Mouse (Mus musculus) T-helper 2 cell (primary cell): Measurements from ENCODE around the gene Cdk4.

Experiments used
- in situ Hi-C: fragments of 300-600 bp; cut with MboI, MseI; formaldehyde crosslinking; loops from one replicate; pipeline ENCODE4 v1.15.1; 2025; ENCODE audit warnings: high pct_unique_total_duplicates

The Cdk4 gene

DNA sequence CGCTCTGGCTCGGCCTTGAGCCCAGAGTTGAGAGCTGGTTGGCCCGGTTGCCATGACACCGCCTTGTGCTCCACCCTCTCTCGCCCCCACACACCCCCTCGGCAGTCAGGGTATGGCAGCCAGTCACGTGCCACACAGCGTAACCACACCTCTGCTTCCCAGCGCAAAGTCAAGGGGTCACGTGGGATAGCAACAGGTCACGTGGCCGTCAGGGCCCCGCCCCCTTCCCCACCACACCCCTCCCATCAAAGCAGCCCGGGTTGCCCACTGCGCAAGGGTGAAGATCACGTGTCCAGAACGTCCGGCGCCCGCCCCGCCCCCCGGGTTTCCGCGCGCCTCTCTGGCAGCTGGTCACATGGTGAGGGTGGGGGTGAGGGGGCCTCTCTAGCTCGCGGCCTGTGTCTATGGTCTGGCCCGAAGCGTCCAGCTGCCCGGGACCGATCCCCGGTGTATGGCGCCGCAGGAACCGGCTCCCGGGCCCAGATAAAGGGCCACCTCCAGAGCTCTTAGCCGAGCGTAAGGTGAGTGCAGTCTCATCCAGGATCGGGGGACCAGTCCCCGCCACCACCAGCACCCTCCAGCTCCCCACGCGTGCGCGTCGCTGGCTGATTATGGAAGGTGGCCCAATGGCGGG lies at the start of gene Cdk4:
TSS of gene Cdk4 (plus strand) at position 296 of the 634 bp plus-strand sequence.
- in situ Hi-C loops = no loop called here

DNA sequence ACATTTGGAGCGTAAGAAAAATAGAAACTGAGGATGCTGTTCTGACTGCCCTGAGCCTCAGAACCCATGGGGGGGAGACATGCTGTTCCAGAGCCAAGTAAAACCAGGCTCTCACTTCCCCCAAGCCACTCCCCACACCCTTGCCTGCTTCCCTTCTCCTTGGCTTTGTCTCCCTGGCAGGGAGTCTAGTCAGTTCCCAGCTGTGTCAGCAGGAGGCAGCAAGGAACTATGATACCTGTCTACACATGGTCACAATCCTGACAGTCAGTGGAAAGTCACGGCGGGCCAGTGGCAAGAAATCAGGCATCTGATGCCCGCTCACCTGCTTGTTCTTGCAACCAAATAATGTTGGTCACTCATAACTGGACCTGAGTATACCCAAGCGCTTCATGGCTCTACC lies 46.8 kb upstream of the Cdk4 start:
- in situ Hi-C loops = loop anchor here (5.0 kb wide), 1 partner anchor 49 kb away; no protein-coding TSS in a partner anchor

DNA sequence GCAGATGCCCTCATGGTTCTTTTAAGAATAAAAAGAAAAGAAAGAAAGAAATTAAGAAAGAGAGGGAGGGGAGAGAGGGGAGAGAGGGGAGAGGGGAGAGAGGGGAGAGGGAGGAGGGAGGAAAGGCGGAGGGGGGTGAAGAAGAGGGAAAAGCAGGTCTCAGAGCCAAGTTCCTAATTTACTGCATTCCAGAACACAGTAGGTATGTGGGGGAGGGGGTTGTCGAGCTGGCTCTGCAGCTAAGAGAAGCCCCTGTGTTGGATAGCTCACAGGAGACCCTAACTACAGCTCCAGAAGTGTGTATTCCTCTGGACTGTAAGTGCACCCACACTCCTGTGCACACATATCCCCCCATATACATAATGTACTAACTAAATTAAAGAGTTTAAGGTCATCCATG lies 46.3 kb upstream of the Cdk4 start:
- in situ Hi-C loops = loop anchor here (5.0 kb wide), 1 partner anchor 50 kb away; no protein-coding TSS in a partner anchor

DNA sequence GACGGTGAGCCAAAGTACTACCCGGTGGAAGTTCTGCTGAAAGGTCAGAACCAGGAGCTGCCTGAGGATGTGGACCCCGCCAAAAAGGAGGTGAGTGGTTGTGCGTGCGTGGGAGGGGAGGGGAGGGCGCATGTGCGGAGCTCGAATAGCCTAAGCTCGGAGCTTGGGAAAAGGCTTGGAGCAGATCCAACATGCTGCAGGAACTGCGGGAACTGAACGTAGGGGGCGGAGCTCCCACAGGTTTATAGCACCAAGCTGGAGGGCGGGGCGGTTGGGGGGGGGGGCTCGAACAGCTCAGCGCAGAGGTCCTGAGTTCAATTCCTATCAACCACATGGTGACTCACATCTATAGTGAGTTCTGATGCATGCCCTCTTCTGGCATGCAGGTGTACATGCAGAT lies 44.9 kb upstream of the Cdk4 start:
- in situ Hi-C loops = loop anchor here (5.0 kb wide), 1 partner anchor 51 kb away; no protein-coding TSS in a partner anchor

DNA sequence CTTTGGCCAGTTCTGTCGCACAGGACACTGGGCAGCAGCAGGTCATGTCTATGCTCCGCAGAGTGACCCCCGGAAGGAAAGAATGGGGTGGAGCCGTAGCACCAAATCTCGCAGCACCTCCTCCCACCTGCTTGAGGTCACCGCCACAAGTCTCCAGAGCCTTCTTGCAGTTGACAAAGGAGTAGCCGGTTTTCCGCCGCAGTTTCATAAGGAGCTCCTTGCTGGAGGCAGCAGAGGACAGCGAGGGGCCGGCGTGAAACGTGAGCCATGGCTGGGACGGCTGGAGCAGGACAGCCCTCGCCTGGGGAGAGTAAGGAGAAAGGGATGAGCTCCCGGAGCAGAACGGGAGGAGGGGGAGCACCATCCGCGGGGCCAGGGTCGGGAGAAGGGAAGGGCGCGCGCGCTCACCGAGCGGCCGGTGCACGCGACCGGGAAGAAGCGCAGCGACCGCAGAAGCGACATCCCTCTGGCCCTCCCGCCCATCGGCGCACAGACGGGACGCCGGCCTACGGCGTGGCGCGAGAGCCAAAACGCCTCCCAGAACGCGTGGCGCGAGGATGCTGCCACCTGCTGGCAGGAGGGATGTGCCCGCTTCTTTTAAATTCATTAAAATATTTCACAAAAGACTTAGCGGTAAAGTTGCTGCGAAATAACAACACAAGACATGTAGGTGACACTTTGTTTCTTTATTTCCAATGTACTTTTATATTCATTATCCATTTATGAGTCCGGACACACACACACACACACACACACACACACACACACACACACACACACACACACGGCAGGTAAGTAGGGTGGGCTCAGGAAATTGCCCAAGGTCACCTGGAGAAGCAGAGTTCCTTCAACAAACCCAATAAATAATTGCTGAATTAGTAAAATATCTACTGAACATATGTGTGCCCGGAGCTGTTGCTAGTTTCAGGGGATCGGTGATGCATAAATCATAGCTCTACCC lies 32.7 kb upstream of the Cdk4 start, which contains the start of gene Tsfm:
TSS of gene Tsfm (minus strand) at position 505 of the 961 bp plus-strand sequence.
- in situ Hi-C loops = loop anchor here (25.0 kb wide), 1 partner anchor 1882 kb away; the partner anchor contains the start of genes Bloc1s1, Cd63 and Rdh5

DNA sequence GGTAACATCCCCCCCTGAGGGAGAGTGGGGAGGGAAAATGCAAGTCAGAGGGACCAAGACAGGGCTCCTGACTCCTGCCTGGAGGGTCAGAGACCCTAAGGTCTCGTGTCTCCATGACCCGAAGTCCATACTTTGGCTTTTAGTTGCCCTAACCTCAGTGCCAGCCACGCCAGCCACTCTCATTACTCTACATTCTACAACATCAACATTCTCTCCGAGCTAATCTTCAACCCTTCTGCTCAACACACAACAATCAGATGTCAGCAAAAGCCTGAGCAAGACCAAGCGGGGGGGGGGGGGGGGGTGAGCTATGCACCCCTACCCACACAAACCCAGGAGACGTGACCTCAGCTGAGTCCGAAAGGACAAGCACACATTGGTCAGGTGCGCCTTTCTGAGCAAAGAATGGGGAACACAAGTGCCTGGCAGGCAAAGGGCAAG lies 30.0 kb upstream of the Cdk4 start:
- in situ Hi-C loops = loop anchor here (25.0 kb wide), 1 partner anchor 1879 kb away; the partner anchor contains the start of genes Bloc1s1, Cd63 and Rdh5

DNA sequence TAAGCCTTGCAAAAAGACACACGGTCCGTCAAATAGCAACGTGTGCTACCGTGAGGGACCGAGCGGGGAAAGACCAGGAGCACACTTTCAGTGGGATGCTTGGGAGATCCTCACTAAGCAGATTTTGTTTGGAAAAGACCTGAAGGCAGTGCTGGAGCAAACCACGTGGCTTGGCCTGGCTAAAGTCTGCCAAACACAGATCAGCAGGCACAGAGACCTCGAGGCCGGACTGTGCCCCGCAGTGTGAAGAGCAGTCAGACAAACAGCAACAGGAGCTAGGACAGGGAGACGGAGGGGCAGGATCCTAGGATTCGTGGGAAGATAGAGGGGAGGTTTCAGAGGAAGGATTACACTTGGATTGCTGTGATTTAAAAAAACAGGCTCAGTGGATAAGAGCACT lies 27.1 kb upstream of the Cdk4 start:
- in situ Hi-C loops = loop anchor here (25.0 kb wide), 1 partner anchor 1876 kb away; the partner anchor contains the start of genes Bloc1s1, Cd63 and Rdh5

DNA sequence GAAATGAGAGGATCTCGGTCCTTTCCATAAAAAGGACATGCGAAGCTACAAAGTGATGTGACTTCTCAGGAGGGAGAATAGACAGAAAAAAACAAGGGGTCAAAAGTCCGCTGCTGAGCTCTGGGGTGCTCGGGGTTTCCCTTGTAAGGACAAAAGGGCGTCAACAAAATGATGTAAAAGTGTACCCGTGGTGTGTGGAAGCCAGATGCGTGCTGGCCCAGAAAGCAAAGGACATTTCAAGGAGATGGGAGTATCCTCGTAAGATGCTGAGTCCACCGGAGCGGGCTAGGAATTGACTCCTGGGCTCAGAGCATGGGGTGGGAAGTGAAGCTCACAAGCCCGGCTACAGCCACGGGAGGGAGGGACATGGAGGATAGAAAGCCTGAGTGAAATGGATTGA lies 25.7 kb upstream of the Cdk4 start:
- in situ Hi-C loops = loop anchor here (25.0 kb wide), 1 partner anchor 1875 kb away; the partner anchor contains the start of genes Bloc1s1, Cd63 and Rdh5

DNA sequence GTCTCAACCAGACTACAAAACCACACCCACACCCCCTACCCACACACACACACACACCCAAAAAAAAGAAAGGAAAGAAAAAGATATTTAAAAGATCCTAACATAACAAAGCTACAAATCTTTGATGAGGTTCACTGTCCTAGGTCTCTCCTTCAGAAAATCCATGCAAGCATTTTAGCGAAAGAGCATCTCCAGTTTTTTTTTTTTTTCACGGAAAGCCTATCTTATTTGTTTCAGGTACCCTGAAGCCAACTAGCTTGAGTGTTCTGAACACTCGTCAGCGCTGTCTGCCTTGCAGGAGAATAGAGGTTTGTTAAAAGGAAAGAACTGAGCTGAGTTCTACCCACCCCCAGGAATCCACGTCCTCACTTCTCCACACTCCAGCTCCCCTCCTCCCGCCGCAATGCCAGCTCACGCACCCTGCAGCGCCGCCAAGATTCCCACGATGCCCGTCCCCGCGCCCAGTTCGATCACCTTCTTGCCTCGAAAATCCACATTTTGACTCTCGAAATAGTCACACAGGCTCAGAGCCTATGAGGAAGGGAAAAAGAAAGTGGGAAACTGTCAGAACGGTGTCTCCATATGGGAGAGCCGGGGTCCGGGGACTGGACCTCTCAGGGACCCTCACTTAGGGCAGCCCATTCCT lies 22.6 kb upstream of the Cdk4 start:
- in situ Hi-C loops = loop anchor here (10.0 to 25.0 kb wide), 2 partner anchors 634 to 1872 kb away; partner anchors contain the start of genes Bloc1s1, Cd63 and Rdh5

DNA sequence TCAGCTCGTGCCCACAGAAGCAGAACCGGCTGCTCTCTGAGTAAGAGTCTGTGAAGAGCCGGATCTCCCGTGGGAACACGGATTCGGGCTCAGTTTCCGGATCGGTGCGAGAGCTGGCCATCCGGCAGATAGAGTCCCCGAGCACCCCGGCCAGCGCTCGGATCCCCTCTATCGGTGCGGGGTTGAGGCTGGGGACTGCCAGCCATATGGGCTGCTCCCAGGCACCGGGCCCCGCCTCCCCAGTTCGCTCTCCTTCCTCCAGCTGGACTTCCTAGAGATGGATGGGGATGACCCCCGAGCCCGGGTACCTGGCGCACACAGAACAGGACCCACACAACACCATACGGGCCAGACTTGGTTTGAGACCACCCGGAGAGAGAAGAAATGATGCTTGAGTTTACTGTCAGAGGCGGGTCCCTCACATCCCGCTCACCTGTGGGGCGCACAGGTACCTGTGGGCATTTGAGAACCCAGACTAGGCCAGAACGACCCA lies 22.0 kb upstream of the Cdk4 start, which contains the start of the genes Mettl1 and Eef1akmt3:
TSS of gene Mettl1 (plus strand) at position 141 of the 493 bp plus-strand sequence.
TSS of gene Eef1akmt3 (minus strand) at position 240 of the 493 bp plus-strand sequence.
- in situ Hi-C loops = loop anchor here (10.0 to 25.0 kb wide), 2 partner anchors 633 to 1871 kb away; partner anchors contain the start of genes Bloc1s1, Cd63 and Rdh5

DNA sequence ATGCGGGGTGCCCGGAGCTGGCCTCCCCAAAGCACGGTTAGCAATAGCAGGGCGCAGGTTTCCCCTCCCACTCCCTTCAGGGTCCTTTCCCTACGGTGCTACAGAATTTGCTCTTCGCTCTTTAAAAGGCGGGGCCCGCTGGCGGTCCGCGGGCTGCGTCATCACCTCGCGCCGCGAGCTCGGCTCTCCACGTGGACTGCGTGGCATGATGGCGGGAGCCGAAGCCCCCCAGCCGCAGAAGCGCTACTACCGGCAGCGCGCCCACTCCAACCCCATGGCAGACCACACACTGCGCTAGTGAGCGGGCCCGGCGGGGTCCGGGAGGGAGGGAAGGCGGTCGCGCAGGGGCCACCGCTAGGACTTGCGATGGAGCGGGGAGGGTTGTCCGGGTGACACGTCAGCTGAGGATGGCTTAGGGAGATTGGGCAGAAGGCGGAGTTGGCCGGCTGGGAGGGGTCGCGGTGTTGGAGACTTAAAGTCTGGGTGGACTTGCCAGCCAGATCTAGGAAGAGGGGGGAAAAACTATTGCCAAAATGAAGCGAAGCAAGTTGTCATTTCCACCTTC lies 21.5 kb upstream of the Cdk4 start:
- in situ Hi-C loops = loop anchor here (10.0 to 25.0 kb wide), 2 partner anchors 633 to 1870 kb away; partner anchors contain the start of genes Bloc1s1, Cd63 and Rdh5

DNA sequence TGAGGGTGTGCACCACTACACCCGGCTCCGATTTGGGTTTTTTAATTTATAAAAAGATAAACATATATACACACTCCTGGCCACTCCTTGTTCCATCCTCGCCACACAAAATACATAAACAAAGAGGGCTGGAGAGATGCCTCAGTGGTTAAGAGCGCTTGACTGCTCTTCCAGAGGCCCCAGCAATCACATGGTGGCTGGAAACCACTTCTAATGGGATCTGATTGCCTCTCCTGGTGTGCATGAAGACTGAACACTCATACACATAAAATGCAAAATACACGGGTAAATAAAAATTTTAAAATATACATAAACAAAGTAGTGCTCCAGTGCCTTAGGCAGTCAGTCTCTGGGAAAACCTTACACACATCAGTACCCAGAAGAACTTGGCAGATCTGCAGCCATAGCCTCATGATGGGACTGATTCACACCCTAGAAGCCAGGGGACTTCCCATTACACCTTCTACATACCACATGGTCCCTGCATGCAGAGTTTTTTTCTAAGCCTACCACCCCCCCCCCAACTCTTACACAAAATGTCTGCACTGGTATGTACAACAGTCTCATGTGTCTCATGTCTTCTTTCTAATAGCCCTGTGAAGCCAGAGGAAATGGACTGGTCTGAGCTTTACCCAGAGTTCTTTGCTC lies 20.7 kb upstream of the Cdk4 start:
- in situ Hi-C loops = loop anchor here (10.0 to 25.0 kb wide), 2 partner anchors 632 to 1870 kb away; partner anchors contain the start of genes Bloc1s1, Cd63 and Rdh5

DNA sequence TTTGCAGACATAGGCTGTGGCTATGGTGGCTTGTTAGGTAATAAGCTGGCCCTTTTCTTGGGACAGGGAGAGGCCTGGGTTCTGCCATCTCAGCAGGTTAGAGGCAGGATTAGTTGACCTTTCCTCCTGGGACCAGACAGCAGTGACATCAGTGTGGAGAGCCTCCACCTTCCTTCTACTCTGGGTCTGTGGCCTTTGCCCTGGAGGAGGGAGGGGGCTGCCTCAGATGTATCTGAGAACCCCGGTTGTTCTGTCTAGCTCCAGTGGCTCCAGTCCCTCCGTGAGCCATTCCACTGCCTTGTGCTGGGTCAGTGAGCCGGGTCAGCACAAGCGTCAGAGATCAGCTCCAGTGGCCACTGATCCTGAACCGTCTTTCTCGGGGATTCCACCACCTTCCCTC lies 20.1 kb upstream of the Cdk4 start:
- in situ Hi-C loops = loop anchor here (10.0 to 25.0 kb wide), 2 partner anchors 632 to 1869 kb away; partner anchors contain the start of genes Bloc1s1, Cd63 and Rdh5

DNA sequence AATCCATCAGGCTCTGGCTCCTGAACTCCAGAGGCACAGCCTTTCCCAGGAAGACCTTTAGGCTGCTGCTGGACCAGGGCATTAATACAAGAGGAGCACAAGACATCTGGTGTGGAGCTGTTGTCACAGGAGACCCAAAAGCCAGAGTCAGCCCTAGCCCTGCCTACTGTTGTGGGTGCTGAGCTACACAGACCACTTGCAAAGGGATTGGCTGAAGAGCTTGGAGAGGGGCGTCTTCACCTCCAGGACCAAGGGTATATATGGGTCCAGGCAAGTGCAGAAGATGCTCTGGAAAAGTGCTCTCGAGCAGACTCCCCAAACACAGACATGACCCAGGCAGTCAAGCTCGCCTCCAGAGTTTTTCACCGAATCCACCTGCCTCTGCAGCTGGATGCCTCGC lies 15.4 kb upstream of the Cdk4 start, which contains the start of gene Cyp27b1:
TSS of gene Cyp27b1 (plus strand) at position 297 of the 400 bp plus-strand sequence.
- in situ Hi-C loops = loop anchor here (10.0 to 25.0 kb wide), 2 partner anchors 627 to 1864 kb away; partner anchors contain the start of genes Bloc1s1, Cd63 and Rdh5

DNA sequence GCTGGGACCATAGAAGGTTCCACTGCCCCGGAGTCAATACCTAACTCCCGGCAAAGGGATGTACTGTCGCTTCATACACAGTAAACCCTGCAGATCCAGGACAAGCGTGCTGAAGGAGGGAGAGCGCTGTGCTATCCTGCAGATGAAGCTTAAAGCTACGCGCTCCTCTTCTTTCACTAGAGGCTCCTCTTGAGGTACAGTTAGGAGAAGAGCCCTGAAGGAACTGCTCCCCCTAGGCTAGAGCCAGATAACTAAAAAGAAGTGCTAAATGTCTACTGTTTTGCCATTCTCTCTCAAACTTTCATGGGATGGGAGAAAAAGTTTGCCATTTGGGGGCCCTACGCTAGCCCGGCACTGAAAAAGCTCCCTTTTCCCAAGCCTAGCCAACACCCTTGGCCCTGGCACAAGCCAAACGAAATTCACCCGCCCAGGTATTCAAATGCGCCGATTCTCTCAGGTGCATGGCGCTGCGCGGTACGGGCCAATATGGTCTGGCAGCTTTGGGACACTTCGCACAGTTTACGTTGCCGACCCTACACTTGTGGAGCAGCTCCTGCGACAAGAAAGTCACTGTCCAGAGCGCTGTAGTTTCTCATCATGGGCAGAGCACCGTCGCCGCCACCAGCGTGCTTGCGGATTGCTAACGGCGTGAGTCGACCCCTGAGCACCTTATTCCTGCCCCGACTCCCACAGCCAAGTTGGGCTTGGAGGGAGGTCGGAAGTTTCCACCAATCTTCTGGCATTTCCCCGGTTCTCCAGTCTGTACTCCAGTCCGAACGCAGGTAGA lies 14.5 kb upstream of the Cdk4 start:
- in situ Hi-C loops = loop anchor here (10.0 to 25.0 kb wide), 2 partner anchors 626 to 1864 kb away; partner anchors contain the start of genes Bloc1s1, Cd63 and Rdh5

DNA sequence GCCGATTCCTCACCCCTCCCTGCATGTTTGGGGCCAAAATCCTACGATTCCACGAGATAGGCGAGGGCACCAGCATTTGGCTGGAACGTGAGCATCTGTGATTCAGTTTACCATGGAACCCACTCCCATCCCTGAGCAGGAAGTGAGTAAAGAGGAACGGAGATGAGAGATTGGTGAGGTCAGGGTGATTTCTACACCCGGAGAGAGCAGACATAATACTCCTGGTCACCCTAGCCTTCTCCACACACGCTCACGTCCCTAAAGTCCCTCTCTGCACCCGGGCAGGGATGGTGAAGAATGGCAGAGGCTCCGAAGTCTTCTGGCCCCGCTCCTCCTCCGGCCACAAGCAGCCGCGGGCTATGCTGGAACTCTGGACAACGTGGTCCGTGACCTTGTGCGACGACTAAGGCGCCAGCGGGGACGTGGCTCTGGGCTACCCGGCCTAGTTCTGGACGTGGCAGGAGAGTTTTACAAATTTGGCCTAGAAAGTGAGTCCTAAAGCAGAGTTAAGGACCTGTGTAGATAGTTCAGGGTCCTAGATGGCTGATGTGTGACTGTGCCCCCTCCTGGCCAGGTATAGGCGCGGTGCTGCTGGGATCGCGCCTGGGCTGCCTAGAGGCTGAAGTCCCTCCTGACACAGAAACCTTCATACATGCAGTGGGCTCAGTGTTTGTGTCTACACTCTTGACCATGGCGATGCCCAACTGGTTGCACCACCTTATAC lies 13.8 kb upstream of the Cdk4 start:
- in situ Hi-C loops = loop anchor here (10.0 to 25.0 kb wide), 2 partner anchors 625 to 1863 kb away; partner anchors contain the start of genes Bloc1s1, Cd63 and Rdh5

DNA sequence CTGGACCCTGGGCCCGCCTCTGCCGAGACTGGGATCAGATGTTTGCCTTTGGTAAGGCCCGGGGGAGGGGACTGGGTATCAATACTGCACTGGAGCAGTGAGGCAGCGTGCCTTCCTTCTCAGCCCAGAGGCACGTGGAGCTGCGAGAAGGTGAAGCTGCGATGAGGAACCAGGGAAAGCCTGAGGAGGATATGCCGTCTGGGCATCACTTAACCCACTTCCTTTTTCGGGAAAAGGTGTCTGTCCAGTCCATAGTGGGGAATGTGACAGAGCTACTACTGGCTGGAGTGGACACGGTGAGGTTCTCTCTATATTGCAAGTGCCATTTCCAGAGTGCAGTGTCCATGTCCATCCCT lies 13.2 kb upstream of the Cdk4 start:
- in situ Hi-C loops = no loop called here

DNA sequence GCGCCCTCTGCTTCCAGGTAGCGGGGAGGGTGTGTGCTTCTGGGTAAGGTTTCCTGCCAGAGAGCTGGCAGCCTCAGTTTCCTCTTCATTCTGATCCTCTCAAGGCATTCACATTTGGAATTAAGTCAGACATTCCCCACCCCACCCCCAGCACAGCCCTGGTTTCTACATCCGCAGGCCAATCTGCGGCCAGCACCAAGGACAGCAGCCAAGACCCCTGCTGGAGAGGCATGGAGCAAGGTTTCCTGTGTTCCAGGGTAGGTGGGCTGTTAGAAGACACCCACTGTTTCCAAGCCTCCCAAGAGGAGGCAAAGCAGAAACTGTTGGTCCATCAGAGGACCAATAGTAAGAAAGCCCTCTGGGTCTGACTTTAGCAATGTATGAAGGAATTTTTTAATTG lies 8.7 kb upstream of the Cdk4 start:
- in situ Hi-C loops = no loop called here
